Mouse (Mus musculus) intestine, embryonic 15.5 days (tissue): ENCODE measurements around the gene Copg2. TPM values are rescaled to one million over a fixed set of nuclear protein-coding genes. Genes with fewer than 3 reads are reported as not detected.

Experiments used
- ATAC-seq: fragments of 200-750 bp; cut with Nextera tagmentation; 2 replicates; pipeline ENCODE4 v1.8.0; 2017; ENCODE audit warnings: moderate TSS enrichment, moderate library complexity
- H3K27ac ChIP-seq: fragments of 300-500 bp; sonication (generic); 2 replicates; pipeline ENCODE4 v1.5.1; 2015; ENCODE audit warnings: mild to moderate bottlenecking, inconsistent platforms
- H3K27me3 ChIP-seq: fragments of 300-500 bp; sonication (generic); replicated peaks from 2 replicates; pipeline ENCODE4 v1.6.1; 2015; ENCODE audit warnings: inconsistent platforms
- H3K36me3 ChIP-seq: fragments of 300-500 bp; sonication (generic); 2 replicates; pipeline ENCODE4 v1.6.1; 2015; ENCODE audit warnings: inconsistent platforms
- H3K4me1 ChIP-seq: fragments of 300-500 bp; sonication (generic); replicated peaks from 2 replicates; pipeline ENCODE4 v1.6.1; 2015; ENCODE audit warnings: inconsistent platforms
- H3K4me2 ChIP-seq: fragments of 300-500 bp; sonication (generic); replicated peaks from 2 replicates; pipeline ENCODE4 v1.6.1; 2015; ENCODE audit warnings: mild to moderate bottlenecking, inconsistent platforms
- H3K4me3 ChIP-seq: fragments of 300-500 bp; sonication (generic); replicated peaks from 2 replicates; pipeline ENCODE4 v1.5.1; 2015; ENCODE audit warnings: inconsistent platforms
- H3K9ac ChIP-seq: fragments of 300-500 bp; sonication (generic); 2 replicates; pipeline ENCODE4 v1.6.1; 2015; ENCODE audit warnings: inconsistent platforms
- H3K9me3 ChIP-seq: fragments of 300-500 bp; sonication (generic); 2 replicates; pipeline ENCODE4 v1.6.1; 2016; ENCODE audit warnings: inconsistent platforms
- WGBS: fragments of 180-500 bp; shearing (Covaris S2); methylation state at CpG from one replicate; pipeline ENCODE4 v1.1.7; 2015; 5-methylcytosine and 5-hydroxymethylcytosine counted together
- polyA plus RNA-seq: library from polyadenylated mRNA; unstranded; fragments of >200 nt; fragmentation: Nextera tagmentation; extraction: Ambion mirVana; gene quantifications from 2 replicates; pipeline ENCODE4 v1.2.1, GENCODE M21; 2015

The Copg2 gene
- polyA plus RNA-seq, 1 experiment from 2014 or later = 16.9 TPM

GRCm38 (mm10) chr6:30893081-30893480 is 3.5 kb downstream of the Copg2 start:
- H3K4me2 ChIP-seq = no peak overlapping the region
- H3K9me3 ChIP-seq = no peaks in the 10 kb centered on the region
- H3K27me3 ChIP-seq = no peaks in the 10 kb centered on the region
- no peak overlapping the region for H3K27ac ChIP-seq
- WGBS = 70% methylated on average over 4 of the region's 4 CpGs
- no peak overlapping the region for H3K9ac ChIP-seq
- no peak for ATAC-seq
- no peaks in the 10 kb centered on the region; the same call in 1 of the 2 replicates for H3K4me1 ChIP-seq
- H3K4me3 ChIP-seq = no peak overlapping the region
- H3K36me3 ChIP-seq = no peaks in the 10 kb centered on the region

- H3K4me1 ChIP-seq = no peaks in the 10 kb centered on the region; the same call in 1 of the 2 replicates
- H3K27me3 ChIP-seq = no peaks in the 10 kb centered on the region
- no peaks in the 10 kb centered on the region for H3K9me3 ChIP-seq
- no peak overlapping the region for H3K27ac ChIP-seq
- H3K4me3 ChIP-seq = no peak overlapping the region
- H3K36me3 ChIP-seq = no peaks in the 10 kb centered on the region
- no peak overlapping the region for H3K9ac ChIP-seq
- no peak overlapping the region for H3K4me2 ChIP-seq
- no peak for ATAC-seq
Measured at GRCm38 (mm10) chr6:30891761-30892160, 4.8 kb downstream of the Copg2 start.

- 89% methylated on average over 3 of the region's 3 CpGs for WGBS
- H3K36me3 ChIP-seq = no peaks in the 10 kb centered on the region
- no peaks in the 10 kb centered on the region for H3K9me3 ChIP-seq
- no peak overlapping the region for H3K9ac ChIP-seq
- ATAC-seq = no peak
- no peaks in the 10 kb centered on the region for H3K27me3 ChIP-seq
- no peak overlapping the region for H3K4me2 ChIP-seq
- no peak overlapping the region for H3K4me3 ChIP-seq
- H3K27ac ChIP-seq = no peak overlapping the region
- no peaks in the 10 kb centered on the region for H3K4me1 ChIP-seq
Measured at GRCm38 (mm10) chr6:30884856-30885255, 11.7 kb downstream of the Copg2 start.

- WGBS = 87% methylated on average over 4 of the region's 4 CpGs
- ATAC-seq = no peak
- H3K4me1 ChIP-seq = no peaks in the 10 kb centered on the region
Measured at GRCm38 (mm10) chr6:30883491-30883890, 13.1 kb downstream of the Copg2 start.

GRCm38 (mm10) chr6:30876661-30877060 is 19.9 kb downstream of the Copg2 start:
- Histone ChIP-seq H3K4me3 (no peak overlapping the region), H3K4me1 (no peaks in the 10 kb centered on the region), H3K9ac (no peak overlapping the region), H3K36me3 (0 out of 2 replicates have a peak, but pooled peaks cover 4% of the 10 kb centered on the region), H3K27ac (no peak overlapping the region), H3K9me3 (no peaks in the 10 kb centered on the region), H3K27me3 (no peaks in the 10 kb centered on the region), H3K4me2 (no peak overlapping the region)
- ATAC-seq = no peak

More at GRCm38 (mm10) chr6:30883491-30883890, 13.1 kb downstream of the Copg2 start:
- Histone ChIP-seq H3K27me3 (no peaks in the 10 kb centered on the region), H3K9ac (no peak overlapping the region), H3K4me3 (no peak overlapping the region), H3K4me2 (no peak overlapping the region), H3K9me3 (no peaks in the 10 kb centered on the region), H3K27ac (no peak overlapping the region), H3K36me3 (no peaks in the 10 kb centered on the region)

GRCm38 (mm10) chr6:30866501-30866900 is 30.1 kb downstream of the Copg2 start:
- Histone ChIP-seq H3K27me3 (no peaks in the 10 kb centered on the region), H3K4me1 (no peaks in the 10 kb centered on the region), H3K4me3 (no peak overlapping the region), H3K36me3 (no peaks in the 10 kb centered on the region; the same call in 1 of the 2 replicates), H3K27ac (no peak overlapping the region), H3K9me3 (no peaks in the 10 kb centered on the region), H3K9ac (no peak overlapping the region), H3K4me2 (no peak overlapping the region)
- WGBS = 97% methylated on average over 1 of the region's 1 CpGs
- ATAC-seq = no peak

- Histone ChIP-seq H3K4me2 (no peak overlapping the region), H3K9ac (no peak overlapping the region), H3K36me3 (no peaks in the 10 kb centered on the region), H3K9me3 (no peaks in the 10 kb centered on the region), H3K27ac (no peak overlapping the region), H3K4me3 (no peak overlapping the region), H3K4me1 (no peaks in the 10 kb centered on the region), H3K27me3 (no peaks in the 10 kb centered on the region)
- peak; percentile 91 for ATAC-seq
- WGBS = 46% methylated on average over 3 of the region's 3 CpGs
Measured at GRCm38 (mm10) chr6:30865031-30865678, 31.4 kb downstream of the Copg2 start.

- WGBS = 94% methylated on average over 7 of the region's 7 CpGs
- Histone ChIP-seq H3K4me2 (no peak overlapping the region), H3K4me1 (no peaks in the 10 kb centered on the region), H3K9me3 (no peaks in the 10 kb centered on the region), H3K9ac (no peak overlapping the region), H3K27me3 (no peaks in the 10 kb centered on the region), H3K27ac (no peak overlapping the region), H3K4me3 (no peak overlapping the region), H3K36me3 (0 out of 2 replicates have a peak, but pooled peaks cover 2% of the 10 kb centered on the region)
- ATAC-seq = no peak
Measured at GRCm38 (mm10) chr6:30855956-30856355, 40.6 kb downstream of the Copg2 start.

- Histone ChIP-seq H3K4me1 (no peaks in the 10 kb centered on the region), H3K4me3 (no peak overlapping the region), H3K27ac (no peak overlapping the region), H3K4me2 (no peak overlapping the region), H3K27me3 (no peaks in the 10 kb centered on the region), H3K9me3 (no peaks in the 10 kb centered on the region), H3K36me3 (0 out of 2 replicates have a peak, but pooled peaks cover 2% of the 10 kb centered on the region), H3K9ac (no peak overlapping the region)
- 78% methylated on average over 2 of the region's 2 CpGs for WGBS
- peak; percentile 67 for ATAC-seq
Measured at GRCm38 (mm10) chr6:30855205-30855604, 41.4 kb downstream of the Copg2 start.

- Histone ChIP-seq H3K4me1 (no peaks in the 10 kb centered on the region), H3K27me3 (no peaks in the 10 kb centered on the region), H3K4me3 (no peak overlapping the region), H3K9ac (no peak overlapping the region), H3K36me3 (no peaks in the 10 kb centered on the region), H3K9me3 (no peaks in the 10 kb centered on the region), H3K27ac (no peak overlapping the region), H3K4me2 (no peak overlapping the region)
- no peak for ATAC-seq
- 74% methylated on average over 2 of the region's 2 CpGs for WGBS
Measured at GRCm38 (mm10) chr6:30849818-30850217, 46.8 kb downstream of the Copg2 start.

- Histone ChIP-seq H3K4me1 (no peaks in the 10 kb centered on the region), H3K4me2 (no peak overlapping the region), H3K9me3 (no peaks in the 10 kb centered on the region), H3K27me3 (no peaks in the 10 kb centered on the region), H3K4me3 (no peak overlapping the region), H3K36me3 (no peaks in the 10 kb centered on the region), H3K9ac (no peak overlapping the region), H3K27ac (no peak overlapping the region)
- no peak for ATAC-seq
- WGBS = 64% methylated on average over 2 of the region's 2 CpGs
Measured at GRCm38 (mm10) chr6:30832241-30832640, 64.4 kb downstream of the Copg2 start.

- no peaks in the 10 kb centered on the region for H3K27me3 ChIP-seq
- ATAC-seq = no peak
- H3K4me2 ChIP-seq = no peak overlapping the region
- H3K9me3 ChIP-seq = no peaks in the 10 kb centered on the region
- no peak overlapping the region for H3K27ac ChIP-seq
- no peaks in the 10 kb centered on the region for H3K36me3 ChIP-seq
- H3K4me1 ChIP-seq = no peaks in the 10 kb centered on the region
- no peak overlapping the region for H3K4me3 ChIP-seq
- H3K9ac ChIP-seq = no peak overlapping the region
Measured at GRCm38 (mm10) chr6:30813626-30814025, 83.0 kb downstream of the Copg2 start.

GRCm38 (mm10) chr6:30805053-30805752 is 91.4 kb downstream of the Copg2 start:
- H3K4me3 ChIP-seq = no peak overlapping the region
- H3K36me3 ChIP-seq = peaks cover 8% of the 10 kb centered on the region; the same call in 1 of the 2 replicates
- H3K4me2 ChIP-seq = no peak overlapping the region
- no peak overlapping the region for H3K27ac ChIP-seq
- no peaks in the 10 kb centered on the region for H3K9me3 ChIP-seq
- 86% methylated on average over 5 of the region's 5 CpGs for WGBS
- no peak overlapping the region for H3K9ac ChIP-seq
- no peaks in the 10 kb centered on the region for H3K4me1 ChIP-seq
- H3K27me3 ChIP-seq = no peaks in the 10 kb centered on the region
- ATAC-seq = no peak
